Mouse (Mus musculus): Measurements from ENCODE around the gene Apaf1. TPM values are rescaled to one million over a fixed set of nuclear protein-coding genes. Genes with fewer than 3 reads are reported as not detected.
A peak's percentile ranks its signal among the peaks of the same experiment; 100 is the strongest.

Apaf1 gene
- total RNA-seq, 2 experiments from 2014 or later: 5.4 to 5.8 TPM

DNA sequence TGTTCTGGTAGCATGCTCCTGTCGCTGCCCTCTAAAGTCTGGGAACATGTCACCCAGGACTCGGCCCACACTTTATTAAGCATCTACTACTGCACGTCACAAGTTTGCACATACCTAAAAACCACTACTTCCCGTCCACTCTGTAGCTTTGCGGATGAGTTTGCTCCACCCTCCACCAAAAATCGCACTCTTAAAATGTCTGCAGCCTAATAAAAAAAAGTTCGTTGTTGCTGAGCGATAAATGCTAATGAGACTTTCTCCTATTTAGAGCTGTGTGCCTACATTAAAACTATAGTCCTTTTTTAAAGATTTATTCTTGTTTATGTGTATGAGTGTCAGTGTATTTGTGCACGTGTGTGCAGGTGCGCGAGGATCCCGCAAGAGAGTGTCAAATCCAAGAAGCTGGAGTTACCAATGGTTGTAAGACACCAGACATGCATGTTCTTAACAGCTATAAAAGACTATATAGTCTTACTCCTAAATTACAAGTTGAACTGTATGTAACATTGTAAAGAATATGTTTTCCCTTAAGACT lies 890 bp upstream of the Apaf1 start:
- no peak for DNase-seq (ENCODE audit: low spot score in 2 of 2)

DNA sequence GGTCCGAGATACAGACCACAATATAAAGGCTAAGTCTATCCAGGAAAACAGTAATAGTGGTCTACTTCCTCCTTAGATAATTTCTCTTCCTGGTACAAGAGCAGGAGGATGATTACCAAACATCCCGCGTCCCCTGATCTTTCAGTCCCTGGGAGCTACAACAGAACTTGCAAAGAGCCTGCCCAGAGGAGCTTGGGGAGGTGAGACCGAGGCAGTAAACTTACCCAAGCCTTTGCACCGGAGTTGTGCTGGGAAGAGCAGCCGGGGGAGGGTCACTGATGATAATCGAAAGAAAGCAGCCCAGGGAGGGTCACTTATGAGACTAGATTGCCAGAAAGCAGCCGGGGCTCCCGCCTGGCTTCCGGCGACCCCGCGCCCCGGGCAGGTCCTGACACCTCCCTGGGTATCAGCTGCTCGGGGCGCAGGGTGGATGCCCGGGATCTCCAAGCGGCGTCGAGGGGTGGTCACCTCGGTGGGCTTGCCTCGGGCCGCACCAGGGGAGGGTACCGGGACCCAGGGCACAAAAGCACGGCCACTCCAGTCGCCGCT lies 537 bp downstream of the Apaf1 start:
- DNase-seq (ENCODE audit: low spot score in 2 of 2): no peak

DNA sequence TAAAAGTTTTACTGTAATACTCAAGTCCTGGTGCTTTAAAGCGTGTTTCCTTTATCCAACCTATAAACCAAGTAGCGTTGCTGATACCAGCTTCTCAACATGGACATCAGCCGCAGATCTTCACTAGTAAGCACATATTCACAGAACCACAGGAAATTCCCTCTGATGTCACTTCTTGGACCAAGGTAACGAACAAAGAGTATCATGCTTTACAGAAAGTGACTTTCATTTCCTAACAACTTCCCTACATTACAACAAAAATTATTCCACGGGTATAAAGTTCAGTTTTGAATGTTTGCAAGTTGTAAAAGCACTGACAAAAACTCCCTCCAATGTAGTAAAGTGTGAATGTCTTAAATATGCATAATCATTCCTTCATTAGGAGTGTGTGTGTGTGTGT lies 2.0 kb downstream of the Apaf1 start:
- DNase-seq (ENCODE audit: low spot score in 2 of 2): no peak

DNA sequence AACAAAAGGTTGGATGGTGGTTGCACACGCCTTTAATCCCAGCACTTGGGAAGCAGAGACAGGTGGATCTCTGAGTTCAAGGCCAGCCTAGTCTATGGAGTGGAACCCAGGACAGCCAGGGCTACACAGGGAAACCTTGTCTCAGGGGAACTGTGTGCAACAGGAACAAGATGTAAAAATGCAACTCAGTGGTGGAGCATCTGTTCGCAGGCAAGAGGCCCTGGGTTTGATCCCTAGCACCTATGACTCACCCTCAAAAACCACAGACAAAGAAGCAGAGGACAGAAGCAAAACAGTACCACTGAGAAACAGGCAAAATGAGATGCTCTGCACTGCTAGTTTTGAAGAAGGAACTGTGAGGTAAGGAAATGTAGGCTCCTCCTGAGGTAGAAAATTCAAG lies 5.9 kb downstream of the Apaf1 start:
- DNase-seq (ENCODE audit: low spot score in 2 of 2): no peak

DNA sequence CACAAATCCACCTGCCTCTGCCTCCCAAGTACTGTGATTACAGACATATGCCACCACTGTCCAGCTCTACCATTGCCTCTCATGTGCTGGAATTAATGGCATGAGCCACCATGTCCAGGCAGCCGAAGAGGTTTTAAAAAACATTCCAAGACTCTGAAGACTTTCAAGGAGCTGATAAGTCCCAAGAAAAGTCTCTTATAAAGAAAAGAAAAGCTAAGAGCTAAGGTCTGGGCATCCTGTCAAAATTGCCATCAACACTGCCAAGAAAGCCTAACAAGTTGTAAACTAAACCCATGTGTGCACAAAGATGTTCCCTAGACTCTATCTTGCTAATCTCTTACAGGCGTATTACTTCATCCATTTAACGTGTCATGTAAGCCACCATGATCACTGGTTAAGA lies 9.2 kb downstream of the Apaf1 start:
- no peak for DNase-seq (ENCODE audit: low spot score in 2 of 2)

DNA sequence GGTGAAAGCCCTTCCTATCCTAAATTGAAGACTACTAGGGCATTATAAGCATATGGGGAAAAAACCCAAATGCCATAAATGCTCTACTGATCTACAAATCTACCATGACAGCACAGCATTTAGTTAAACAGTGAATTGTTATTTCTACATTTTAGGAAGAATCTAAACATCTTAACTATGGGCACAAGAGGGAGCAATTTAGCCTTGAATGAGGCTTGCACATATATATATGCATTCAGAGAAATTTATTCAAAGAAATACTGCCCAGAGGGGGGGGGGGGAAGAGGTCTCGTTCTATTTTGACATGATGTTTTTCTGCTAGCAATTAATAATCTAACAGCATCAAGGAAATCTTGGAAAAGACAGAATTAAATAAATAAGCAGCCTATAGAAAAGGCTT lies 10.8 kb downstream of the Apaf1 start:
- DNase-seq (ENCODE audit: low spot score in 2 of 2): no peak

DNA sequence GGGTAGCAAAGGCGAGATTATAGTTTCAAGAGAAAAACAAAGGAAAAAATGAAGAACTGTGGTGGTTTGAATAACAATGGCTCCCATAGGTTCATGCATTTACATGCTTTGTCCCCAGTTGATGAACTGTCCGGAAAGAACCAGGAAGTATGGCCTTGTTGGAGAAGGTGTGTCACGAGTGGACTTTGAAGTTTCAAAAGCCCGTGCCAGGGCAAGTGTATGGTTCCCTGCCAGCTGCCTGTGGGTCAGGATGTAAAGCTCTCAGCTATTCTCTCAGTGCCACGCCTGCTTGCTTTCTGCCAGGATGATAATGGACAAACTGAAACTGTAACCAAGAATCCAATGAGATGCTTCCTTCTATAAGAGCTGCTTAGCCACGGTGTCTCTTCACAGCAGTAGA lies 20.2 kb downstream of the Apaf1 start:
- no peak for DNase-seq (ENCODE audit: low spot score in 2 of 2)

DNA sequence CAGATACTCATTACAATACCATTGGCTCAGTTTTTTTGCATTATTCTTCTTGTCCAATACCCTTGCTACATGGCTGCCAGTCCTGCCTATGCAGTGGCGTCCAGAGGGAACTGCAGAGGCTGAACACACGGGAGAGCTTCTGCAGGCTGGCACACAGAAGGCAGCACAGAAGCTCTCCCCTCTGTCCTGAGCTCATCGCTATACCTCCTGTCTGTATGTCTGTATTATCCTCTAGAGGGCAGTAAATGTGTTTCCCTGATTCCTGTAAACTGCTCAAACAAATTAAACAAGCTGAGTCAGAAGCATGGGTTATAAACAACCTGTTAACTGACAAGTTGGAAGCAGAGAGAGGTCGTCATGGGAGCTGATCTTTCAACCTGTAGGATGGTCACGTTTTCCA lies 21.8 kb downstream of the Apaf1 start:
- DNase-seq (ENCODE audit: low spot score in 2 of 2): peak in 1 of 2 experiments; percentile 7

DNA sequence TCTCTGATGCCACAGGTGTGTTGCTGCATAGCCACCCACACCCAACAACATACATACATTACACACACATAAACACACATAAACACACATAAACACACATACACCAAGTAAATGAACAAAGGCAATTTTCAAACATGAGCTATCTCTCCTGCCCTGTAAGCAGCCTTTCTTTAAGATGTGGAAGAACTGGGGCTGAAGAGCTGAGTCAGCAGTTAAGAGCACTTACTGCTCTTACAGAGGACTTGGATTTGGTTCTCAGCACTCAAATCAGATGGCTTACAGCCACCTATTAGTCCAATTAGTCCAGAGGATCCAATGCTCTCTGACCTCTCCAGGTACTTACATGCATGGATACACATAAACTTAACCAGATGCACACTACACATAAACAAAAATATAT lies 29.8 kb downstream of the Apaf1 start:
- no peak for DNase-seq (ENCODE audit: low spot score in 2 of 2)

DNA sequence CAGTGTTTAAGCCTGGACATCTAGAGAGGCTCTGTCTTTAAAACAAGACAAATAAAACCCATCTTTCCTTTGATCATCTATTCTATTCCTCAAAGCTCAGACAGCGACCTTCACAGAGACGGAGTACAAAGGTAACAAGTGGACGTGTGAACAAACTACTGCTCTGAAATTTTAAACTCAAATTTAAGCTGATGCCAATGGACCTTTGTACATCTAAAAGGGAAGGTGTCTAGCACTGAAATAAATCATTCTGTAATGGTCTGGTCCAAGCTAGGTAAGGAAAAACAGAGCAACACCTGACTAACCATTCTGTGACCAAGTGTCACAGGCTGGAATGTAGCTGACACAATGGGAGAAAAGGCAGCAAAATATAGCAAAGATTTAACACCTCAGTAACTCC lies 31.4 kb downstream of the Apaf1 start:
- no peak for DNase-seq (ENCODE audit: low spot score in 2 of 2)

DNA sequence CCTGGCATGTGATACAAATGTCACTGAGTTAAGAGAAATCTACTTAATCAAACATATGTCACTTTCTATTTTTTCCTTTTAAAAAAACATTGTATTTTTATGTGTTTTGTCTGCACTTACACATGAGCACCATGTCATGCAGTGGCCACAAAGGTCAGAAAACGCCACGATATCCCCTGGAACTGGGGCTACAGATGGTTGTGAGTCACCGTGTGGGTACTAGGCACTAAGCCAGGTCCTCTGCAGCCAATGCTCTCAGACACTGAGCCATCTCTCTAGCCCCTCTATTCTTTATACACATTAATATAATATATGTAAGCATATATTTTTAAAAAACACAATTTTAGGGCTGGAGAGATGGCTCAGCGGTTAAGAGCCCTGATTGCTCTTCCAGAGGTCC lies 32.9 kb downstream of the Apaf1 start:
- DNase-seq (ENCODE audit: low spot score in 2 of 2): no peak

DNA sequence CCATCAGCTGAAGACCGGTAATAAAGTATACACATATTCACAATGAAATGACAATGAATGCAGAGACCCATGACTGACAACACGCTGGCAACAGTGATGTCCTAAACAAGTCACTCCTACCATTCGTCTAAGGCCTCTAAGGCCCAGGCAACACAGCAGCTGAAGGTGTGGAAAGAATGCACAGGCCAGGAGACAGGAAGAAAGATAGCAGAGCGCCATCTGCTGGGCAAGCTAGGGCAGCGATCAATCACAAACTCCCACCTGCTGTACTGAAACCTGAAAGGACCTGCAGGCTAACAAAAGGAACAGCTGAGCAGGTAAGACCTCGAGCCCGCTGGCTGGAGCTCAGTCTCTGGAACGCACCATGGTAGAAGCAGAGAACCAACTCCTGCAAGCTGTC lies 48.6 kb downstream of the Apaf1 start:
- DNase-seq (ENCODE audit: low spot score in 2 of 2): peak; percentile 47 to 57

DNA sequence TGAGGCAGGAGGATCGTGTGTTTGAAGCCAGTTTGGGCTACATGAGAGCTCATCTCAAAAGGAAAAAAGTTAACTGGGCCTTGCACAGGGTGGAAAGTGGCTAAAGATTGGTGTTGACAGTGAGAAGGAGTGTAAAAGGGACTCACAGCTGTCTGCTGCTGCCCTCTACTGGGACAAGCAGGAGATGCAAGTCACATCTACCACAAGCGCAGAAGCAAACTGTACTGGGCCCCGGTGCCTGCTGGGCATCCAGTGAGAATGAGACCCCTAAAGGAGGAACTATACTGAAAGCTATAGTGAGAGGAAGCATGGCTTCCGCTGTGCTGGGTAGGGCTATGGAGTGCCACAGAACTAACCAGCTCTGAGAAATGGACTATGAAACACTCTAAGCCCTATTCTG lies 50.2 kb downstream of the Apaf1 start:
- peak; percentile 61 to 71 for DNase-seq (ENCODE audit: low spot score in 2 of 2)

DNA sequence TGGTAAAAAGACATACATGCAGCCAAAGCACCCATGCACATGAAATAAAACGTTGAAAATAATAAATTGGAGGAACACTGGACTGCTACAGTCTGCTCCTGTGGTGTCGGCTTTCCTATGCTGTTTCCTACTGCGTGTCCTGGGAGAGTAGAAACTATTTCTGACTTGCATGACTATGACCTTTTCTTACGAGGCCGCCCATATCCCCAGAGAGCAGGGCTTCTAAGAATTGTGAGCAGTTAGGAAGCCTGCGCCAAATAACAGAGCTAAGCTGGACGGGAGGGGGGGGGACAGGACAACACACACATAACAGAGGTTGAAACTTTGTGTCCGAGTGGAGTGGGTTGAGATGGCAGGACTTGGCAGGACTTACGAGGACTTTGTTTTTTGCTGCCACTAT lies 51.4 kb downstream of the Apaf1 start:
- DNase-seq (ENCODE audit: low spot score in 2 of 2): no peak

DNA sequence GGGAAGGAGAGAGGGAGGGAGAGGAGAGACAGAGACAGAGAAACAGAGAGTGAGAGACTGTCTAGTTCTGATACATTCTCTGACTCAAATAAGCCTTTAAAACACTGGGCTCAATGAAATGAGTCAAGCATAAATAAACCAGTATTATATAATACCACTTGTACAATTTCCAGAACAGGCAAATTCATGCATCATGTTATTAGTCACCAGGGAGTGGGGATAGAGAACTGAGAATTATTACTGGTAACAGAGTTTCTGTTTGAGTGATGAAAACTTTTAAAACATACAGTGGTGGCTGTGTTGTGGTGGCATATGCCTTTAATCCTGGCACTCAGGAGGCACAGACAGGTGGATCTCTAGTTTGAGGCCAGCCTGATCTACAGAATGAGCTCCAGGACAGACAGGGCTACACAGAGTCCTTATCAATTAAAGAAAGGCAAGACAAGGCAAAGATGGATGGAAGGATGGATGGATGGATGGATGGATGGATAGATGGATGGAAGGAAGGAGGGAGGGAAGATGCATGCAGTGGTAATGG lies 53.5 kb downstream of the Apaf1 start:
- DNase-seq (ENCODE audit: low spot score in 2 of 2): no peak

DNA sequence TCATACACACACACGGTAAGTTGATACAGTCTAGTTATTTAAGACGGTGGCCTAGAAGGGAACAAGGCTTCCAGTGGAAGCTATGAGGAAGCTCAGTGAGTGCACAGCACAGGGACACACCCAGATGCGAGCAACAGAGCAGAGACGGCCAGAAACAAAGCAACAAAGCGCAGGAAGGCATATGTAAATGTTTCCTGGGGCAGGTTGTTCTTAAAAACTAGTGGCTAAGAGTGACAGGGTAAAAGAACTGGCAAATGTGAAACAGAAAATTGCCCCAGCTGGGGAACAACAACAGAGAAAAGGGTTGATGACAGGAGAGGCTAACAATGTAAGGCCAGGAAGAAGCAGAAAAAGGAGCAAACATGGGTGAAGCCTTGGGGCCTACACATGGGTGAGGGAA lies 54.6 kb downstream of the Apaf1 start:
- no peak for DNase-seq (ENCODE audit: low spot score in 2 of 2)

DNA sequence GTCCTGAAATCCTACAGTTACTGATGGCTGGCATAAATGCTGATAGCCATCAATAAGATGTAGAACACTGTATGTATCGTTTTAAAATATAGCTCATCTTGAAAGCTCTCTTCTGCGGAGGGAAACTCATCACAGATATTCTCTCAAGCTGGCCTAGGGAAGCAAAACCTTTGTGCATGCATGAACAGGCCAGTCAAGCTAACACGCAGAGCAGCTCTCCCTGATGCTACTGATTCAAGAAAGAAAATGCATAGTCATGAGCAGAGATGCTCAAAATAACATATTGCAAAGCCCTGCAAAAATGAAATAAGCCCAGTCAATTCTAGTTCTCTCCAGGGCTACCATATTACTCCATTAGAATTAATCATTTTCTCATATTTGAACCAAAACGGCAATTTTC lies 55.1 kb downstream of the Apaf1 start:
- DNase-seq (ENCODE audit: low spot score in 2 of 2): no peak

DNA sequence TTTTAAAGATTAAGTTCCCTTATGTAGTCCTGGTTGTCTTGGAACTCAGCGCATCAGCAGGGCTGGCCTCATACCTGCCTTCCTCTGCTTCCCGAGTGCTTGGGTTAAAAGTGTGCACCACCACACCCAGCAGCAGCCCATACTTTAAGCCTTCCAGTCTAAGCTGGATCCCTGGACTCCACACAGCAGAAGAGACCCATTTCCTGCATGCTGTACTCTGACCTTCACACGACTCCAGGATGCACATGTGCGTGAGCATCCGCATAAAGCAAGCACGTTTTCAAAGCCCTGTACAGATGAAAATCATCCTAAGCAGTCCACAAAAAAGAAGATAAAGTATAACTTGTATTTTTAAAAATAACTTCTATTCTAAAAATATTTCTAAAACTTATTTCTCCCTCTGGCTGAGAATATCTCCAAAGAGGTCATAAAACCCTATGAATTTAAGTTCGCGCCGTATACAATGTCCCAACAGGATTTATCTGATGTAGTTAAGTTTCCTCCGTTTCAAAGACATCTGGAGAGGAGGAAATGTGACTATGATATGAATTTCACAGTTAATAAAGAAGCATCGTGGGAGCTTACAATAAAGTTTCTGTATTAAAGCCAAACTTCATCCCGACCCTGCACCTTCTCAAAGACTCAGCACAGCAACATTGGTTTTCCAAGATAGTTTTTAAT lies 76.6 kb downstream of the Apaf1 start:
- DNase-seq (ENCODE audit: low spot score in 2 of 2): no peak

DNA sequence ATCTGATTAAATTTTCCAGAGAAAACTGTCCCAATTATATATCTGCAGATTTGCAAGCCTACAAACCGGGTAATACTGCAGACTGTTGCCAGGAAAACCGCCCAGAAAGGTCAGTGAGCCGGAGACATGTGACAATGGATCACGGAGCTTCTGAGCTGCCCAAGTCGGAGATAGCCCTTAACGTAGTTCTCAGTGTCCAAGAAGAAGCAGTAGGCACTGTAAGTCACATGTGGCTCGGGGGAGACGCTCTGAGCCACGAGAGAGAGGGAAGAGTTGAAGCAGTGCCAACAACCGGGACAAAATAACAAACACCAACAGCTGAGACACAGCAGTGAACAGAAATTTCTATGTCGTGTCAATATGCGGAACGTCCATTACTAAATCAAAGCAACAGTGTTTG lies 81.1 kb downstream of the Apaf1 start:
- DNase-seq (ENCODE audit: low spot score in 2 of 2): no peak

DNA sequence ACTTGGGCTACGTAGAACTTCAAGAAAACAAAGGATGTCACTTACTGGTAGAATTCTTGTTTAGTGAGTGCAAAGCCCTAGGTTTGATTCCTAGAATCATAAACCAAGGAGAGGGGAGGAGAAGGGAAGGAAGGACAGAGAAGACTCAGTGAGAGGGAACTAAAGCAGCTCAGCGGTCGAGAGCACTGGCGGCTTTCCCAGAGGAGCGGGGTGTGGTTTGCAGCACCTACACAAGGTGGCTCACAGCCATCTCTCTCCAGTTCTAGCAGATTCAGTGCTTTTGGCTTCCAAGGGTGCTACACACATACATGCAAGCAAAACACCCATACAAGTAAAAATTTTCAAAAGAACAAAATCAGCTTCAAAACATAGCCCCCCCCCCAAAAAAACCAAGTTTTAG lies 82.7 kb downstream of the Apaf1 start:
- no peak for DNase-seq (ENCODE audit: low spot score in 2 of 2)

DNA sequence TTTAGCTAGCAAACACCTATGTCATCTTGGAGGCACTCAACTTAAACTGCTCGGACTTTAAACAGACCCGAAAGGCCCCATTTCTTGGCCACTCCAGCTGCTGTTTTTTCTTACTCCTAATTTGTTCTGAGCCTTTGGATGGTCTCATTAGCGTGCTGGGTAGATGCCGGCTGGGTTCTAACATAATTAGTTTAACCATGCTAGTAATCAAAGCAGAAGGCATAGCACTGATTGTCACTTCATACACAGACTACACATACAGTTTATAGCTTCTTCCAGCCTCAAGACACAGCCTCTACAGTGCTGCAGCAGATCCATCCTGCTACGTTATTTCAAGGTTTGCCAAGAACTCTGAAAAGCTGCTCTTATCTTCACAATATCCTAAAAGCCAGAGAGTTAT lies 88.7 kb downstream of the Apaf1 start:
- DNase-seq (ENCODE audit: low spot score in 2 of 2): no peak

DNA sequence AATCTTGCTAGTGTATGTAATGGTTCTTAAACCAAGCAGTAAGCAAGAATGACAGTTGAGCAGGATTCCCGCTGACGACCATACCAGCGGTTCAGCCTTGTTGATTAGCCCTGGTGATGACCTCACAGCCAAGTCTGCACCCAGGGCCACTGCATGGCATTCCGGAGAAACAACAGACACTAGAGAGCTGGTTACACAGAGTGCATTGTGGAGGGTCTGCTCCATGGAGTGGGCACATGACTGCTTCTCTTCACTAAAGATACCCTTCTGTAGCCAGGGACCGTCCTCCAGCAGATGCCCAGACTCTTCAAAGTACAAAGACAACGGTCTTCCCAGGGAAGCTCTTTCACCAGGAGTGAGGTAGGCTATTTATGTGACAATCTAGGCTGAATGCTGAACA lies 90.3 kb downstream of the Apaf1 start:
- no peak for DNase-seq (ENCODE audit: low spot score in 2 of 2)

DNA sequence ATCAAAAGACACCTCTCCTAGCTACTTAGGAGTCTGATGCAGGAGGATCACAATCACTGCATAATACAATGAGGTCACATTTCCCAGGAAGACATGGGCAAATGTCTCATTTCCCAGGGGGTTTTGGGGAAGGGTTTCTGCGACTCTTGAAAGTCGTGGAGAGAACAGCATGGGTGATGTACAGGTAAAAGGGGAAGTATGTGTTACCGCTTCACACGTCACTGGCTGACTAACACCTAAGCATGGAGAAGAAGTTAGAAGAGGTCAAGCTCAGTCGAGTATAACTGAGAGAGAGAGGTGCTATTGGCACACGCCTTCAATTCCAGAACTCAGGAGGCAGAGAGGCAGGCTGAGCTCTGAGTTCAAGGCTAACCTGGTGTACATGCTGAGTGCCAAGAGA lies 92.2 kb downstream of the Apaf1 start:
- DNase-seq (ENCODE audit: low spot score in 2 of 2): no peak

All from adrenal gland, adult 18-20 months (tissue).